Mouse (Mus musculus) liver, embryonic 16.5 days (tissue): Measurements from ENCODE around the gene Kcnab3. TPM values are rescaled to one million over a fixed set of nuclear protein-coding genes. Genes with fewer than 3 reads are reported as not detected.

Experiments
- ATAC-seq: fragments of 200-750 bp; cut with Nextera tagmentation; 2 replicates; pipeline ENCODE4 v1.8.0; 2017; ENCODE audit warnings: low read depth, mild to moderate bottlenecking, moderate number of reproducible peaks, moderate library complexity
- H3K27ac ChIP-seq: fragments of 300-500 bp; sonication (generic); 2 replicates; pipeline ENCODE4 v1.5.1; 2014; ENCODE audit warnings: mild to moderate bottlenecking, low read length
- H3K27me3 ChIP-seq: fragments of 300-500 bp; sonication (generic); 2 replicates; pipeline ENCODE4 v1.6.1; 2014; ENCODE audit warnings: low read depth, low read length, mixed read lengths; ENCODE audit not compliant: control insufficient read depth, insufficient read depth
- H3K36me3 ChIP-seq: fragments of 300-500 bp; sonication (generic); 2 replicates; pipeline ENCODE4 v1.6.1; 2014; ENCODE audit warnings: mild to moderate bottlenecking; ENCODE audit not compliant: control insufficient read depth, insufficient read depth
- H3K4me1 ChIP-seq: fragments of 300-500 bp; sonication (generic); 2 replicates; pipeline ENCODE4 v1.6.1; 2014; ENCODE audit warnings: low read depth, low read length, mixed read lengths; ENCODE audit not compliant: control insufficient read depth
- H3K4me2 ChIP-seq: fragments of 300-500 bp; sonication (generic); 2 replicates; pipeline ENCODE4 v1.6.1; 2014; ENCODE audit warnings: low read depth, low read length, mixed read lengths
- H3K4me3 ChIP-seq: fragments of 300-500 bp; sonication (generic); 2 replicates; pipeline ENCODE4 v1.5.1; 2014; ENCODE audit warnings: low read depth, mild to moderate bottlenecking, low read length
- H3K9ac ChIP-seq: fragments of 300-500 bp; sonication (generic); 2 replicates; pipeline ENCODE4 v1.6.1; 2014; ENCODE audit warnings: low read depth, low read length
- H3K9me3 ChIP-seq: fragments of 300-500 bp; sonication (generic); replicated peaks from 2 replicates; pipeline ENCODE4 v1.6.1; 2016; ENCODE audit warnings: low read length; ENCODE audit not compliant: control insufficient read depth
- WGBS: fragments of 180-500 bp; shearing (Covaris S2); extraction: QIAGEN DNeasy Blood & Tissue Kit; methylation state at CpG from one replicate; pipeline ENCODE4 v1.1.7; 2014; ENCODE audit not compliant: insufficient replicate concordance; 5-methylcytosine and 5-hydroxymethylcytosine counted together
- polyA plus RNA-seq: library from polyadenylated mRNA; unstranded; fragments of >200 nt; fragmentation: Nextera tagmentation; extraction: Ambion mirVana; gene quantifications from 2 replicates; pipeline ENCODE4 v1.2.1, GENCODE M21; 2015

Gene Kcnab3
- polyA plus RNA-seq, 1 experiment from 2014 or later, result 0.05 TPM

DNA sequence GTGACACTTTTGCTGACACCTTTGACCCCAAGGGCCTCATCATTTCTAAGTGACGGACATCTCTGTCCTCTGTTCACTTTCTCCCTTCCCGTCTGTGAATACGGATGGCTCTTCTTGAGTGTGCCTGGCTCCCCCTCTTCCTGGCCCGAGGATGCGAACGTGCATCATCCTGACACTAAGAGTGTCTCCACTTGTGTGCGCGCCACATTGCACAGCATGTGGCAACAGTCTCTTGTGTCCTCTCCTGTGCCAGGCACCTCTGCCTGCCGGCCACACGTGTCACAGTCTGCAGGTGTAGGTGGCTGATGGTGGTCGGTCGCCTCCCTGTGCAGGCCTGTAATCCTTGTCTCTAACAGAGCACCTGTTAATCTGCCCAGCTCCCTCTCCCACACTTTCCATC is 45.5 kb downstream of the Kcnab3 start:
- ATAC-seq, result no peak
- no peaks in the 10 kb centered on the region for H3K9me3 ChIP-seq
- 71% methylated on average over 12 of the region's 12 CpGs for WGBS
- no peak overlapping the region for H3K9ac ChIP-seq
- peaks cover 42% of the 10 kb centered on the region for H3K27me3 ChIP-seq
- no peaks in the 10 kb centered on the region for H3K36me3 ChIP-seq
- H3K4me1 ChIP-seq, result peaks cover 55% of the 10 kb centered on the region
- no peak overlapping the region for H3K4me3 ChIP-seq
- H3K4me2 ChIP-seq, result no peak overlapping the region
- peak overlapping the region; percentile 92 for H3K27ac ChIP-seq

DNA sequence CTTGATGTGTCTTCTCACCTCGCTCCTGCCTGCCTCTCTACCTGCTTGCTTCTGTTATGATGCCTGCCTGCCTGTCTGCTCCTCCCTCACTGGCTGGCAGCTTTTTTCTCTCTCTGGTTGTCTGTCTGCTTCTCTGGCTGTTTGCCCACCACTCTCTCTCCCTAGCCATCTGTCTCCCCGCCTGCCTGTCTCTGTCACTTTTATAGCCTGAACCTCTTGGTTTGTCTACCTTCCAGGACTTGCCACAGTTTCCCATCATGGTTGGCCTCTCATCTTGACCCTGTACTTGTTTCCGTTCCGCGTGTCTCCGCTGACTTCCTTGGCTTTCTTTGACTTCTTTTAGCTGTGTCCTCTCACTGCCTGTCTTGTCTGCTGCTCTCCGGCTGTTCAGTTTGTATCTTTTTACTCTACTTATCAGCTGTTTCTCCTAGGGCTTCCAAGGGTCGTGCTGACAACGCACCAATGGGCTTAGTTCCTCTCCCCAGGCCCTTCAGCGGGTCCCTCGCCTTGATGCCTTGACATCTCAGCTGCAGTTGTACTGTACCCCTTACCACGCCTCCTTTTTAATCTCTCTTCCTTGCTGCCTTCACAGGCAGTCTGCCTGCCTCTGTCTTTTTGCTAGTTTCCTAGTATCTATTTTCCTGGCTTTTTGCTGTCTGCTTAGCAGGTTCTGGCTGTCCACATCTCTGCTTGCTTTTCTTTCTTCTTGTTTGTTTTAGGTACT is 46.2 kb downstream of the Kcnab3 start:
- Histone ChIP-seq H3K9ac (no peak overlapping the region), H3K27me3 (peaks cover 35% of the 10 kb centered on the region), H3K4me3 (peak overlapping the region; percentile 45; the same call in 1 of the 2 replicates), H3K9me3 (no peaks in the 10 kb centered on the region), H3K36me3 (no peaks in the 10 kb centered on the region), H3K4me1 (peaks cover 50% of the 10 kb centered on the region), H3K27ac (peak overlapping the region; percentile 92), H3K4me2 (peak overlapping the region; percentile 82; the same call in 1 of the 2 replicates)
- WGBS, result 46% methylated on average over 12 of the region's 12 CpGs
- no peak for ATAC-seq

DNA sequence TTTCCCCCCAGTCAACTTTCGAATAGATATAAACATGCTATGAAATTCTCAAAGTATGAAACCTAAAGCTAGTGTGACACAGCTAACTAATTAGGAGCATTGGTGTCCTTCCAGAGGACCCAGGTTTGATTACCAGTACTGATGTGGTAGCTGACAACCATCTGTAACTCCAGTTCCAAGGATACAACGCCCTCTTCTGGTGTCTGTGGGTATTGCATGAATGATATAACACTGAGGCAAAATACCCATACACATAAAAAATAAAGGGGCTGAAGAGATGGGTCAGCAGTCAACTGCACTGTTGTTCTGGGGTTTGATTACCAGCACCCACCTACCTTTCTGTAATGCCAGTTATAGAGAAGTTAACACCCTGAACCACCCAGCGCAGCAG is 46.7 kb downstream of the Kcnab3 start:
- Histone ChIP-seq H3K4me3 (peak overlapping the region; percentile 45), H3K4me2 (peak overlapping the region; percentile 82), H3K27me3 (peaks cover 30% of the 10 kb centered on the region), H3K9ac (no peak overlapping the region), H3K9me3 (no peaks in the 10 kb centered on the region), H3K27ac (peak overlapping the region; percentile 92), H3K36me3 (no peaks in the 10 kb centered on the region), H3K4me1 (peaks cover 44% of the 10 kb centered on the region)
- WGBS, result 46% methylated on average over 3 of the region's 3 CpGs
- peak; percentile 6; the same call in 1 of the 2 replicates for ATAC-seq

DNA sequence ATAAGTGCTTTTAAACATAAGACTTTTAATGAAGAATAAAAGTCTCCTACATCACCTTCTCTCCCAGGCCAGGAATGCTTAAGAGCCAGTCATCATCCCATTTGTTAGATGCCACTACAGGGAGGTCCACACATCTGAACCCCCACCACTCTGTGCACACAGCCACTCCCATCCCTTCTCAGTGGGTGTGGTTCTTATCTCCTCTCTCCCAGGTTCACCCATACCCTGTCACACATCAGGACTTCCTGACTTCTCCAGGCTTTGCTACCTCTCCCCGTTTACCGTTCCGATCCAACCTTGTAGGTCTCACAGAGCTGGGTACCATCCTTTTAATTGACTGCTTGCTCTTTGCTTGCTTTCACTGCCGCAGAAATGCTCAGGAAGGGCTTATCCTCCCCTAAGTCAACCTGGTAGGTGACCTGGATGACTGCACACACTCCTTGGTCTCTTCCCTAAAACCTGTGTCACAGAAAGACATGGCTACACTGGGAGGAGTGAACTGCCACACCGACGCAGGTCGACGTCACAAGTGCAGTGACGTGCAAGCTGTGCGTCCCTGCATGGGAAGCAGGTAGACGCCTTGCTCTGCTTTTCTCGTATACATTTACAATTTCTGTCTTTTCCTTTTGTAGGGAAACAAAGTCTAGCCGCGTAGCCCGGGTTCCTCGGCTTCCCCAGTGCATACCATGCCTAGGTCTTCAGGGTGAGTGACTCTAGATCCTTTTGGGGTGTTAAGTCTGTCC is 47.3 kb downstream of the Kcnab3 start:
- ATAC-seq, result peak; percentile 91
- peak overlapping the region; percentile 82 for H3K4me2 ChIP-seq
- peaks cover 38% of the 10 kb centered on the region for H3K4me1 ChIP-seq
- H3K27ac ChIP-seq, result peak overlapping the region; percentile 92
- H3K27me3 ChIP-seq, result peaks cover 24% of the 10 kb centered on the region
- no peaks in the 10 kb centered on the region for H3K36me3 ChIP-seq
- peak overlapping the region; percentile 45 for H3K4me3 ChIP-seq
- H3K9me3 ChIP-seq, result no peaks in the 10 kb centered on the region
- peak overlapping the region; percentile 59 for H3K9ac ChIP-seq
- 53% methylated on average over 16 of the region's 16 CpGs for WGBS

DNA sequence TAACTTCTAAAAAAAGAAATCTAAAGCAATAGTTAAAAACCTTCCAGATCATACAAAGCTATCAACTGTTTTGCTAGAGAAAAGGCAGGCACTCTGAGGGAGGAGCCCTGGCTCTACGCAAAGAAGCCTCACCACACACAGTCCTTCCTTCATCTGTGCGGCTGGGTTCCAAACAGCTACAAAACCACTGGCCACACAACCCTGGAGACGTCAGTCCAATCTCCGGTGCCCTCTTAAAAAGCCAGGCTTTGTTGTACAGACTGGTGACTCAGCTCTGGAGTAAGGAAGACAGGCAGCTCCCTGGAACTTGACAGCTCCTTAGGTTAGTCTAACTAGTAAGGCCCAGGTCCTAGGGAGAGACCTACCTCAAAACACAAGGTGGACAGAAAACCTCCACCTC is 49.6 kb downstream of the Kcnab3 start:
- Histone ChIP-seq H3K36me3 (no peaks in the 10 kb centered on the region), H3K4me1 (peaks cover 38% of the 10 kb centered on the region), H3K4me2 (no peak overlapping the region), H3K9ac (no peak overlapping the region), H3K9me3 (no peaks in the 10 kb centered on the region), H3K27ac (no peak overlapping the region), H3K4me3 (no peak overlapping the region), H3K27me3 (peaks cover 7% of the 10 kb centered on the region; the same call in 1 of the 2 replicates)
- 80% methylated on average over 4 of the region's 4 CpGs for WGBS
- ATAC-seq, result no peak

DNA sequence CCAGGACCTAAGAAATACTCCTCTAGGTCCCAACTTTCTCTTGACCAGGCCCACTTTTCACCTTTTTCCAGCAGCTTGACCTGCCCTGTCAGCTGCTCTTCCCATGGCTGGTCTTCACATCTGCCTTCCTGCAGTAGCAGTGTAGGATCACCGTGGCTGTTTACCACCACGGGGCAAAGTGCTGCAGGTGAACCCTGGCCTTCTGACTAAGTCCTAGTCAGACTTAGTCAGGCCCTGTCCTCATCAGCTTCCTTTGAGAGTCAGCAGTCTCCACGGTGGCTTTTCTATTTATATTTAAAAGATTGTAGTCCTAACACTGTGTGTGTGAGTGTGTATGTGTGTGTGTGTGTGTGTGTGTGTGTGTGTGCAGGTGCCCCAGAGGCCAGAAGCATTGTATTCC is 51.7 kb downstream of the Kcnab3 start:
- WGBS, result 47% methylated on average over 3 of the region's 3 CpGs
- H3K9ac ChIP-seq, result no peak overlapping the region
- H3K4me3 ChIP-seq, result no peak overlapping the region
- ATAC-seq, result peak; percentile 59
- no peak overlapping the region for H3K4me2 ChIP-seq
- H3K27me3 ChIP-seq, result no peaks in the 10 kb centered on the region
- no peaks in the 10 kb centered on the region for H3K9me3 ChIP-seq
- peak overlapping the region; percentile 62 for H3K27ac ChIP-seq
- no peaks in the 10 kb centered on the region for H3K36me3 ChIP-seq
- peaks cover 16% of the 10 kb centered on the region for H3K4me1 ChIP-seq

DNA sequence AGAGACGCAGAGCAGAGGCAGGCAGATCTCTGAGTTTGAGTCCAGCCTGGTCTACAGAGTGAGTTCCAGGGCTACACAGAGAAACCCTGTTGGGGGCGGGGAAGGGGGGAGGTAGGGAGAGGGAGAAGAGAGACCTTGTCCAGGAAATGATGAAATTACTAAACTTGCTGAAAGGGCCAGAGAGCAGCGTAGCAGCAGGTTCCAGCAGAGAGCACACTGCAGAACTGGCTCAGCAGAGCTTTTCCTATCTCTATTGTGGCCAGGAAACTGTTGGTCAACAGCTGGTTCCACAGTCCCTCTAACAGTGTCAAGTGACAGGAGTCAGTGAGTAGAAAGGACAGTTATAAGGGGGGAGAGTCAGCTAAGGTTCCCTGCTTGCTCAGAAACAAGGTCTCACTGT is 53.5 kb downstream of the Kcnab3 start:
- WGBS, result 37% methylated on average over 3 of the region's 3 CpGs
- H3K27ac ChIP-seq, result peak overlapping the region; percentile 60
- peak; percentile 28 for ATAC-seq

DNA sequence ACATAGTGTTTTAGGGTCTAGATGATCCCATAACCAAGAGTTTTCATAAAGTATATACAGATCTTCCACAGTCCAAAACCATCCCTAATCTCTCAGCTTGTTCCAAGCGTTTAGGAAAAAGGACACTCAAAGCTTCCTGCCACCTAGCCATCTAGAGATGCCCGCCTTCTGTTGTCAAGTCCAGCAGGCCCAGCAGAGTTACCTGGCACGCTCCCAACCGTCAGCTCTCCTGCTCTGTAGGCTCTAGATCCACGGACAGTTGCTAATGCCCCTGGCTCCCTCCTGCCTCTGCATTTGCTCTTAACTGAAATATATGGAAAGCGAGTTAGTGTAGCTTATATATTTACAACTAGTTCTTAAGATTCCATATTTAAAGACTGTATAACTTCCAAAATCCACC is 55.3 kb downstream of the Kcnab3 start:
- no peaks in the 10 kb centered on the region for H3K27me3 ChIP-seq
- no peak overlapping the region for H3K9ac ChIP-seq
- no peak overlapping the region for H3K4me2 ChIP-seq
- H3K9me3 ChIP-seq, result no peaks in the 10 kb centered on the region
- H3K27ac ChIP-seq, result no peak overlapping the region
- ATAC-seq, result no peak
- H3K36me3 ChIP-seq, result no peaks in the 10 kb centered on the region
- H3K4me1 ChIP-seq, result no peaks in the 10 kb centered on the region; the same call in 1 of the 2 replicates
- 64% methylated on average over 6 of the region's 6 CpGs for WGBS
- no peak overlapping the region for H3K4me3 ChIP-seq

More for the DNA sequence above, 53.5 kb downstream of the Kcnab3 start:
- Histone ChIP-seq H3K4me2 (no peak overlapping the region), H3K36me3 (no peaks in the 10 kb centered on the region), H3K27me3 (no peaks in the 10 kb centered on the region), H3K9me3 (no peaks in the 10 kb centered on the region), H3K4me3 (no peak overlapping the region), H3K9ac (no peak overlapping the region), H3K4me1 (no peaks in the 10 kb centered on the region; the same call in 1 of the 2 replicates)
